Mouse (Mus musculus) bone marrow macrophage, adult 2 months (primary cell): ENCODE data around the gene Grik4.

Experiments used
- CTCF ChIP-seq: IDR thresholded peaks from 2 replicates; pipeline ENCODE4 v1.5.1; 2012; ENCODE audit warnings: low read depth, mild to moderate bottlenecking, low read length, moderate library complexity
- POLR2A ChIP-seq: IDR thresholded peaks from 2 replicates; pipeline ENCODE4 v1.6.1; 2012; ENCODE audit warnings: mild to moderate bottlenecking, low read depth, low read length, borderline replicate concordance

GRCm38 (mm10) chr9:42601445-42601844 lies 342.8 kb downstream of the Grik4 start:
- TF ChIP-seq POLR2A (no peak), CTCF (no peak)
